Mouse (Mus musculus) c-Kit-positive CD71-positive TER-119-positive erythroid progenitor cells, embryonic 14.5 days (primary cell): ENCODE measurements around the gene Cxxc4.

Source experiments
- DNase-seq: peaks from one replicate; pipeline ENCODE4 v3.0.0-alpha.2; 2013; ENCODE audit warnings: low spot score

The Cxxc4 gene

DNA sequence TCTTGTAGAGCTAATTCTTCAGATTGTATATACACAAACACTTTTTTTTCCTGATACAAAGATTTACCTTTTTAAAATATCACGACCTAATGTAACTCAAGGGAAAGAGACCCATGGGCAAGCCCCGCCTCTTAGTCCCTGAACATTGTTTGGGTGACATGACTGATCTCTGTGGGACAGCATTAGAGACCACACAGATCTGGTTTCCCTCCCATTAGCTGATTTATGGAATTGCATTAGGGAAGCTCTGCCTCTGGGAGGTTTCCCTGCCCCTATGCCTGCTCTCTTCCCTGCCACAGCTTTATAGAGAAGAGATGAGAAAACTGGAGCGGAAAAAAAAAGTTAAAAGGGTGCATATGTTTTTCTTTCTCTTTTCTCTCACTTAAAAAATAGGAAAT is 7.6 kb downstream of the Cxxc4 start:
- DNase-seq = no peak

DNA sequence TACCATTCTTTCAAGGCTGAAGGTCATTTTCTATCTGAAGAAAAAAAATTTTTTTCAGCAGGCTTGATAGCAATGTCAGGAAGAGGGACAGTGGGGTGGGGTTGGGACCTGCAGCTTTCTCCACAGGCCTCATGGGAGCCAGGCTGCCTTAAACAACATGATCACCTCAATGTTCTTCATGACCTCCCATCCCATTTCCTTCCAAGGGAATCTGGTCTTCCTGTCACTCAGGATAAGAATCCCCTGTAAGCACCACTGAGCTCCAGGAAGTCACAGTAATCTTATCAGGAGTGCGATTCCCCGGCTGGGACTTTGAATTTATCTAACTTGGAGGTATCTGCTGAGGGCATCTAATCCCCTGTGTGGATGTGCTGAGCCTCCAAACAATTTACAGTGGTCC is 17.9 kb downstream of the Cxxc4 start:
- no peak for DNase-seq

DNA sequence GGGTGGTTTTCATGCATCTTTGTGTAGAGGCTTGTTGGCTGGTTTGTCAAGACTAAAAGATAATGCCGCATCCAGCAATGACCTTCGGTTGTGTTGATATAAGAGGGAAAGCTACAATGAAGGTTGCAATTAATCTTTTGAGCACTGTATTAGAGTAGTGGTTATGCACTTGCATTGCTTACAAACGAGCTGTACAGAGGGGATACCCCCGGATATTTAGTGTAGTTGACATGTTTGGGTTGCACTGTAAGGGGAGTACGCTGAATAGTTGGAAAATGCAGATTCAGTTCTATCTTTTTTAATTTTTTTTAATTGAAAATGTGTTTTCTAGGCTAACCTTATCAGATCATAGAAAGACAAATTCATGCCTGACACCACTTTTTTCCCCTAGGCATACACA is 22.4 kb downstream of the Cxxc4 start:
- DNase-seq = no peak

DNA sequence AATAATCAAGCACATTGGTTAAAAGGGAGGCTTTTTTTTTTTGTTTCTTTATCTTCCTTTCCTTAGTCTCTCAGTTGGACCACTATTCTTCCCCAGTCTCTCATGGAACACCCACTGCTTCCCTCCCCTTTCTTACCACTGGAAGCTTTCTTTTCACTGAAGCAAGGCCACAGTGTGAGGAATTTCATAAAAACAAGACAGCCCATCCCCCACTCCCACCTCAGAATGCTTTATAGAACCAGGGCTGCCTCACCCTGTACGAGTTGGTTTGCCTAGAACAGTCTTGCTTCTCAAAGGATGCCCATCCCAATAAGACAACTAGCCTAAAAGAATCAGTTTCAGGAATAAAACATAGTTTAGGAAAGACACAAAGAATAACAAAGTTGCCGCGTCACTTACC is 23.0 kb downstream of the Cxxc4 start:
- no peak for DNase-seq

DNA sequence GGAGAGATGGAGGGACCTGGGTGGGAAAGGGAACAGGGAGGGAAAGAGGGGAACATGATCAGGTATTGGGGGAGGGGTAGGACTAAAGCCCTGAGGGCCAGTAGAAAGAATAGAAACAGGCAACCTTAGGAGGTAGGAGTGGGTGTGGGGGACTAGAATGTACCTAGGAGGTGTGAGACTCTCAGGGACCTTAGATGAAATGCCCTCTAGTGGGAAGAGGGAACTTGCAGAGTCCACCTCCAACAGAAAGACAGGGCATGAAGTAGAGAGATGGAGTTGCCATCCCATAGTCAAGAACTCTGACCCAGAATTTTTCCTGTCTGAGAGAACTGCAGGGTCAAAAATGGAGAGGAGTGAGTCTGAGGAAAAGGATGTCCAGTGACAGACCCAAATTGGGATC is 43.4 kb downstream of the Cxxc4 start:
- DNase-seq = no peak

DNA sequence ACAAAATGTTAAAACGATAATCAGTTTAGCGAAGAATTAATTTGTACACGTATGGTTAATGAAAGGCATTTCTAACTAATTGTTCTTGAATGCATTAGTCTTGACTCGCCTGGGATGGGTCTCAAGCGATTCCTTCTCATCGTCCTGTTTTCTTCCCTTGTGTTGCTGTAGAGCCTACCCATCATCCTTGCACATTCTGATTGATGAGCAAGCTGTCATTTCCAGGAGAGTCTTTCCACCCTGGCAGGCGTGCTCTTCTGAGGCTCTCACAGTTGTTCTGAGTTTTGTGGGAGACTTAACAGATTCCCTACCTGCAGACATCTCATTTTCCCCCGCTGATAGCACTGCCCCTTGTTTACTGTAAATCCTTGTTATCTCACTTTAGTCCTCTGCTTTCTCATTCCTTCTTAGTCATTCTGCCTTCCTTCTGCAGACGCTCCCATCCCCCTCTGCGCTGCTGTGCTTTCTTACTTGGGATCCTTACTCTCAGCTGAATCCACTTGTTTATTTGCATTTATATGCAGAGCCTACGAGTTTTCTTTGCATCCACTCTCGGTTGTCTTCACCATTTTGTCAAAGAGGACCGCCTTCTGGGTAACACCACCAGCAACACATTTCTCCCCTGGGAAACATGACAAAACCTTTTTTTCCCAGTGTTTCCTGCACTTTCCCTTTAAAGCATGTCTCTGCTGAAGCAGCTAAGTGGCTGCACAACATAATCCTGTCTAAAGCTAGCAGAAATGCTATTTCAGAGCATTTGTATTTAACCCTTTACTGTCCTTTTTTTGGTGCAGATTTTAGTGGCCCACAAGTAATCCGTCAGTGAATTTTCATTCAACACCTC is 45.5 kb downstream of the Cxxc4 start:
- DNase-seq = no peak

DNA sequence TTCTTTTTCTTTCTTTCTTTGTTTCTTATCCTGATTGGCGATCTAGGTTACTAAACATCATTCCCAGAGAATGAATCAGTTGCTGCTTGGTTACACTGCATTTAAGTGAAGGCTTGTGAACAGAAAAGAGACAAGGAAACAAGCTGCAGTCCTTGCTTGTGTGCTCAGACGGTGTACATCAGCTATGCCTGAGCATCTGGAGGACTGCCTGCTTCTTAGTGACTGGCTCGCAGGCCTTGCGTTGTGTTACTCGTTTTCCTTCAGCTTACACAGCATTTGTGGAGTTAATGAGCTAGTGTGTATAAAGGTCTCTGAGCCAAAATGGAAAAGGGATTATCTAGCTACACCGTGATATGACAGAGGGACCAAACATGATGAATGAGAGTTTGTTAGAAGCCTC is 58.9 kb downstream of the Cxxc4 start:
- DNase-seq = no peak

DNA sequence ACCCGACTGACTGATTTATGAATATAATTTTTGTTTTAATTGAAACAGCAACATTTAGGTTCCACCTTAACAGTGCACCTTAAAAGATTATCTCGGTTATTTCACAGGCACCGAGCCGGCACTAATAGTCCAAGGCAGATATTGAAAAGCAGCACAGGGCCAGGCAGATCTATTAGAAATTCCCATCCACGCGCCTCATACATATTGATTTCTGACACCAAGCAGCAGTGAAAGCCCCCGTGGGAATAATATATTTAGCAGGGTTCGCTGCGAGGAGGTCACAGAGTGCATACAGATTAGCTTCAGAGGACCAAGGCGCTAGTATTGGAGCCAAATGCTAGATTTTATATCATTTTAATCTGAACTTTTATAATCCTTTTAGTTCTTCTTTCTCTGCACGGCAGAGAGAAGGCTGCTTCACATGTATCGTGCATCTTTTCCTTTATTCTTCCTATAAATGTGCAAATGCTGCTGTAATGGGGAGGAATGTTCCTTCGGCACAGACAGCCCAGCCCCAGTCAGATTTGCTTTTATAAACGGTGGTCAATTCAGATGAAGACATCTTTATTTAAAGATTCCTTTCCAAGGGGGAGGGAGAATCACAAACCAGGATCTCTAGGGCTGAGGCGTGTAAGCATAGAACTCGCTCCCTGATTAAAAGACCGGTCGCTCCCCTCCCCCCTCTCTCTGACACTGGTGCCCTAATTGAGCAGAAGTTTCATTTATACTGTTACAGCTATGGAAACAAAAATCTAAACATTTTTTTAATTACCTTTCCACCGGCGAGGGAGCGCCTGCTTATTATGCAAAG is 66.6 kb downstream of the Cxxc4 start:
- DNase-seq = no peak

DNA sequence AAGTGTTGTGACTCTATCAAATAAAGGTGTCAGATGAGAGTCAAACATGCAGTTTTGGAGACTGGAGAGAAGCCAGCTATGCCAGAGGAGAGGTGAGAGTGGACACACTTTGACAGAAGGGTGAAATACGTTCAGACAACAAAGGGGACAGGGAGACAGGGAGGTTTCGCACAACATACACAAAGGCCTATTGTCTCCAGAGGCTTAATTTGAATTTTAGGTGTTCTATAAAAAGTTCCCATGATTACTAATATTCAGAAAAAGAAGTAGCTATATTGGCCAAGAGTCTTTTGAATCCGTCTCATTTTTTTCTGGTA is 67.2 kb downstream of the Cxxc4 start:
- DNase-seq = no peak

DNA sequence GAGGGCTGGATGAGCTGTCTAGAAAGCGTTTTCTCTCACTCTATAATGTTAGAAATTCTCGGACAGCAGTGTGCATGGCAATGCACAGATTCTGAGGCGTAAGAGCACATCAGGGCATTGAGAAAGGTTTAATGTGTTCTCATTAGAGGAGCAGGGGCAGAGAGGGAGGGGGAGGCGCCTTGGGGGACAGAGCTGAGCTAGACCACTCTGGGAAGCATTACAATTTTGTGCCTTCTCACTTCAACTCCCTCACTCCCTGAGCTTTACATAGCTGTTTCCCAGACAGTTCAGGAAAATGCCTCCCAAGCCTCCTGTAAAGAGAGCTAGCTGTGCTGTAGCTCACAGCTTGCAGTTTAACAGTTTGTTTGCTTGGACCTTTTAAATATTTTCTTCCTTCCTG is 70.2 kb downstream of the Cxxc4 start:
- no peak for DNase-seq

DNA sequence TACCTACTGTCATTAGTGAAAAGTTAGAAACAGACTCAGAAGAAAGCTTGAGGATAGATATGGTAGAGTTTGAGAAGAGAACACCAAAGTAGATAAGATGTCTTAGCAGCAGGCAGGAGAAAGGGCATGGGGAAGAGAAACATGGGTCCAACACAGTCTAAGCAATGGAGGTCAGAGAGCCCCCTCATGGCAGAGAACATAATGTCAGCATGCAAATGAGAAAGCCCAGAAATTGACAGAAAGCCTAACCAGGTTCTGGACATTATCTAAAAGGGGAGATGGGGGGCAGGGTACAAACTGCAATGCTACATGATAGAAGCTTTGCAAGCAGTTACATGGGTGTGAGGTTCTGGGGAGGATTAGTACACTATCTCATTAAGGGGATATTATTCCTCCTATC is 71.5 kb downstream of the Cxxc4 start:
- no peak for DNase-seq
